Mouse (Mus musculus) liver, embryonic 12.5 days (tissue): ENCODE data around the gene Zc3h4. TPM values are rescaled to one million over a fixed set of nuclear protein-coding genes. Genes with fewer than 3 reads are reported as not detected.

Experiments
- ATAC-seq: fragments of 200-750 bp; cut with Nextera tagmentation; 2 replicates; pipeline ENCODE4 v1.8.0; 2017; ENCODE audit warnings: moderate number of reproducible peaks, mild to moderate bottlenecking, moderate library complexity
- H3K27ac ChIP-seq: fragments of 300-500 bp; sonication (generic); 2 replicates; pipeline ENCODE4 v1.5.1; 2016; ENCODE audit warnings: mild to moderate bottlenecking
- H3K27me3 ChIP-seq: fragments of 300-500 bp; sonication (generic); replicated peaks from 2 replicates; pipeline ENCODE4 v1.6.1; 2016; ENCODE audit warnings: mild to moderate bottlenecking, moderate library complexity
- H3K36me3 ChIP-seq: fragments of 300-500 bp; sonication (generic); 2 replicates; pipeline ENCODE4 v1.6.1; 2016; ENCODE audit warnings: mild to moderate bottlenecking, moderate library complexity
- H3K4me1 ChIP-seq: fragments of 300-500 bp; sonication (generic); 2 replicates; pipeline ENCODE4 v1.6.1; 2016
- H3K4me2 ChIP-seq: fragments of 300-500 bp; sonication (generic); 2 replicates; pipeline ENCODE4 v1.6.1; 2016; ENCODE audit warnings: mild to moderate bottlenecking, moderate library complexity
- H3K4me3 ChIP-seq: fragments of 300-500 bp; sonication (generic); 2 replicates; pipeline ENCODE4 v1.5.1; 2016; ENCODE audit warnings: mild to moderate bottlenecking, moderate library complexity
- H3K9ac ChIP-seq: fragments of 300-500 bp; sonication (generic); 2 replicates; pipeline ENCODE4 v1.6.1; 2016; ENCODE audit warnings: mild to moderate bottlenecking, moderate library complexity
- H3K9me3 ChIP-seq: fragments of 300-500 bp; sonication (generic); replicated peaks from 2 replicates; pipeline ENCODE4 v1.6.1; 2016; ENCODE audit warnings: mild to moderate bottlenecking, moderate library complexity
- WGBS: fragments of 180-500 bp; shearing (Covaris S2); methylation state at CpG from one replicate; pipeline ENCODE4 v1.1.7; 2016; ENCODE audit not compliant: insufficient replicate concordance; 5-methylcytosine and 5-hydroxymethylcytosine counted together
- polyA plus RNA-seq: library from polyadenylated mRNA; unstranded; fragments of >200 nt; fragmentation: Nextera tagmentation; extraction: Ambion mirVana; gene quantifications from 2 replicates; pipeline ENCODE4 v1.2.1, GENCODE M21; 2016

Gene Zc3h4
- polyA plus RNA-seq, 1 experiment from 2014 or later, result 14.5 TPM

DNA sequence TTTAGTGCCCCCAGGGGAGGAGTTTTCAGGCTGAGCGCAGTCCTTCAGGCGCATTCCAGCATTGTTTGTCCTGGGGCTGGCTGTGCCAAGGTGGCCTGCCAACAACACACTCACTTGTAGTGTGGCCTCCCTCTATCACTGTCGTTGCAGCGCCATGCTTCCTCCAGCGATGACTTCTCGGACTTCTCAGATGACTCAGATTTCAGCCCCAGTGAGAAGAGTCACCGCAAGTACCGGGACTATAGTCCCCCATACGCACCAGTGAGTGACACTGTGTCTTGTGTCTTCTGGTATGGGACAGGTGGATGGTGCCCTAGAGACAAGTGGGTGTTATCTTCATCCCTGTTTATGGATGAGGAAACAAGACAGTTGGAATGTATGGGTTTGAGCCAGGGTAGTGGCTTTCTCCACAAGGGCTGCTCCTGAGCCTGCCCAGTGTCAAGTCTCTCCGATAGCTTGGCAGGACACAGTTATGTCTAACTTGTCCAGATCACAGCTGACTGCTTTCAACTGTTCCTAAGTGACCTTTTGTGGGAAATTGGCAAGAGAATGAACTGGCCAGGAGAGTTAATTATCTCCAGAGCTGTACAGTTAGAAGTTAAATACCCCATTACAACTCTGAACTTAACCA is 16.5 kb downstream of the Zc3h4 start:
- Histone ChIP-seq H3K4me1 (peaks cover 42% of the 10 kb centered on the region), H3K9ac (no peak overlapping the region), H3K27ac (no peak overlapping the region), H3K36me3 (peaks cover 99% of the 10 kb centered on the region), H3K9me3 (no peaks in the 10 kb centered on the region), H3K4me3 (no peak overlapping the region), H3K27me3 (no peaks in the 10 kb centered on the region), H3K4me2 (no peak overlapping the region)
- no peak for ATAC-seq
- 86% methylated on average over 10 of the region's 10 CpGs for WGBS

DNA sequence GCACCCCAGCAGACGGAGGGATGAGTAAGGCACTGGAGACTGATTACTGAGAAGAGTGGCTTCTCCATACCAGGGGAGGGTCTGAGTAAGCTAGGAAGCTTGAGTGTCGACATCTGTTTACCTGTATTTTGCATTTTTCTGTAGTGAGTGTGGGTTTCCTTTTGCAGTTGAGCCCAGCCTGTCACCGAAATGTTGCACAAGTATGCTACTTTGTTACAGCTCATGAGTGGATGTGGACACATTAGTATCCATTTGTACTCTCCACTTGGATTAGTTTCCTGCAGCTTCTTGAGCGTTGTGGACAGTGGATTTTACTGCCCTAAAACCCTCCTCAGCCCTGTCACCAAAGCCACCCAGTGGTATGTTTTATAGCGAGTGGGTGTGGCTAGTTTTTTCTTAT is 18.0 kb downstream of the Zc3h4 start:
- H3K9ac ChIP-seq, result no peak overlapping the region
- H3K36me3 ChIP-seq, result peaks cover 99% of the 10 kb centered on the region
- no peak for ATAC-seq
- H3K4me3 ChIP-seq, result no peak overlapping the region
- H3K27me3 ChIP-seq, result no peaks in the 10 kb centered on the region
- H3K27ac ChIP-seq, result no peak overlapping the region
- 88% methylated on average over 5 of the region's 5 CpGs for WGBS
- H3K4me1 ChIP-seq, result peaks cover 29% of the 10 kb centered on the region
- H3K4me2 ChIP-seq, result no peak overlapping the region
- no peaks in the 10 kb centered on the region for H3K9me3 ChIP-seq

DNA sequence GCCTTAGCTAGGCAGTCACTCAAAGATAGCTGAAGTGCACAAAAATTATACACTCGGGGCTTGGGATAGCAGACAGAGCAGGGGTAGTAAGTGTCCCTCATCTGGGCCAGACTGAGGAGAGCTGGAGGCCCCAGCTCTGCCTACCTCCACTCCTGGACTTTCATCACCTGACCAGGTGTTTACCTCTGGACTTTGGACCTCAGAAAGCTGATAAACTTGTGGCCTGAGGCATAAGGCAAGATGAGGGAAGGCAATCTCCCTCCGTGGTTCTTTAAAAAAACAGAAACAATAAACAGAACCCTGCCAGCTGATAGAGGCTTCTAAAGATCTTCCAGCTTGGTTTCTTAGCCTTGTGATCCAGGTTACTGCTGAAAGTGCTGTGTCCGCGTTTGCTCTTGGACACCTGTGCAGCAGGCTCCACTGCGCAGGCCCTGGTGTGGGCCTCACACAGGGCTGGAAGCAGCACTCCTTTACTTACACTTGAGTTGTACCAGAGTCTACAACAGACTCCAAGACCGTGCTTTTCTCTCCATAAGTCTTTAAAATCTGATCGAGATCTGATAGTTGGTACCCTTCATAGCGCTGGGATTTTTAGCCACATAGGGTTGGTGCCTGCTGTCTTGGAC is 19.9 kb downstream of the Zc3h4 start:
- H3K9me3 ChIP-seq, result no peaks in the 10 kb centered on the region
- 91% methylated on average over 8 of the region's 8 CpGs for WGBS
- no peaks in the 10 kb centered on the region for H3K27me3 ChIP-seq
- peak overlapping the region; percentile 17; the same call in 1 of the 2 replicates for H3K27ac ChIP-seq
- no peak overlapping the region for H3K9ac ChIP-seq
- no peak overlapping the region for H3K4me3 ChIP-seq
- peaks cover 100% of the 10 kb centered on the region for H3K36me3 ChIP-seq
- no peak overlapping the region for H3K4me2 ChIP-seq
- ATAC-seq, result no peak
- peaks cover 11% of the 10 kb centered on the region; the same call in 1 of the 2 replicates for H3K4me1 ChIP-seq

DNA sequence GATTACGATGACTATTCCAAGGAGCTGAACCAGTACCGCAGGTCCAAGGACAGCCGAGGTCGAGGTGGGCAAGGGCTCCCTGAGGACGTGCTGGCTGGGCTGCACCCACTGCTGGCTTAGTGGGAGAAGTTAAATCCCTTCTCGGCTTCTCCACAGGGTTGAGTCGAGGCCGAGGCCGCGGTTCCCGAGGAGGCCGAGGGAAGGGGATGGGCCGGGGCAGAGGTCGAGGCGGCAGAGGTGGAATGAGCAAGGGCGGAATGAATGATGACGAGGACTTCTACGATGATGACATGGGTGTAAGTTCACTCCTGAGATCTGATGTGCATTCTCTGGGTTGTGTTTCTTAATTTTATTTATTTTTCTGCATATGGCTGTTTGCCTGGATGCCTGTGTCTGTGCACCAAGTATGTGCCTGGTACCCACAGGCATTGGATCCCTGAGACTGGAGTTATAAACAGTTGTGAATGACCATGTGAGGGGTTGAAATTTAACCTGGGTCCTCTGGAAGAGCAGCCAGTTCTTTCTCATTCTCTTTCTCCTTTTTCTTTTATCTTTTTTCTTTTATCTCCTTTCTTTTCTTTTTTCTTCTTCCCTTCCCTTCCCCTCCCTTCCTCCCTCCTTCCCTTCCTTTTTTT is 21.6 kb downstream of the Zc3h4 start:
- Histone ChIP-seq H3K9me3 (no peaks in the 10 kb centered on the region), H3K4me2 (no peak overlapping the region), H3K4me1 (no peaks in the 10 kb centered on the region), H3K27me3 (no peaks in the 10 kb centered on the region), H3K36me3 (peaks cover 100% of the 10 kb centered on the region), H3K9ac (no peak overlapping the region), H3K27ac (no peak overlapping the region), H3K4me3 (no peak overlapping the region)
- ATAC-seq, result no peak
- 90% methylated on average over 18 of the region's 18 CpGs for WGBS

DNA sequence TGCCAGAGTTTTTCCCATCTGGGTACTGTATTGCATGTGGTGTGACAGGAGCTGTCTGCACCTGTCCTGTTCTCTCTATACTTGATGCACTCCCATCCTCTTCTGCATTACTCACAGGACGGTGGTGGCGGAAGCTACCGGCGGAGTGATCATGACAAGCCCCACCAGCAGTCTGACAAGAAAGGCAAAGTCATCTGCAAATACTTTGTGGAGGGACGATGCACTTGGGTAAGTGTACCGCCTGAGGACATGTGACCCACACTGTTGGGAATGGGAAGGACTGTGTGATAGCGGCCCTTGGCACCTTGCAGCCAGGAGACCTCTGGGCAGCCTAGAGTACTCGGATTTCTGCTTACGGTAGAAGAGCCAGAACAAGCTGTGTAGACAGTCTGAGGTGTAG is 23.0 kb downstream of the Zc3h4 start:
- Histone ChIP-seq H3K4me2 (no peak overlapping the region), H3K4me1 (no peaks in the 10 kb centered on the region), H3K36me3 (peaks cover 100% of the 10 kb centered on the region), H3K9me3 (no peaks in the 10 kb centered on the region), H3K27me3 (no peaks in the 10 kb centered on the region), H3K9ac (no peak overlapping the region), H3K27ac (no peak overlapping the region), H3K4me3 (no peak overlapping the region)
- WGBS, result 90% methylated on average over 9 of the region's 9 CpGs
- ATAC-seq, result no peak

DNA sequence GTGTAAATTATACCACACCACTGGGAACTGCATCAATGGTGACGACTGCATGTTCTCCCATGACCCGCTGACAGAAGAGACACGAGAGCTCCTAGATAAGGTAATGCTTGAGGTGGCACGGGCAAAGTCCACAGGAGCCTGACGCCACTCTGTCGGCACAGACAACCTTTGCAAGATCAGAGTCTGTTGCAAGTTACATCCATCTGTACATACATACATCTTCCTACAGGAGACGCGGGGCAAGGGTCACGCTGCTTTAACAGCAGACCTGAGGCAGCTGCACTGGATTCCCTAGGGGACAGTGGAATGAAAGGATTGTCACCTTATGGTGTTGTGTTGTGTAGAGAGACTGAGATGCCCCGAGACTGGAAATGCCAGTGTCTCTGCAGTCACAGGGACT is 25.0 kb downstream of the Zc3h4 start:
- H3K27ac ChIP-seq, result peak overlapping the region; percentile 11; the same call in 1 of the 2 replicates
- no peaks in the 10 kb centered on the region for H3K27me3 ChIP-seq
- peak; percentile 18 for ATAC-seq

DNA sequence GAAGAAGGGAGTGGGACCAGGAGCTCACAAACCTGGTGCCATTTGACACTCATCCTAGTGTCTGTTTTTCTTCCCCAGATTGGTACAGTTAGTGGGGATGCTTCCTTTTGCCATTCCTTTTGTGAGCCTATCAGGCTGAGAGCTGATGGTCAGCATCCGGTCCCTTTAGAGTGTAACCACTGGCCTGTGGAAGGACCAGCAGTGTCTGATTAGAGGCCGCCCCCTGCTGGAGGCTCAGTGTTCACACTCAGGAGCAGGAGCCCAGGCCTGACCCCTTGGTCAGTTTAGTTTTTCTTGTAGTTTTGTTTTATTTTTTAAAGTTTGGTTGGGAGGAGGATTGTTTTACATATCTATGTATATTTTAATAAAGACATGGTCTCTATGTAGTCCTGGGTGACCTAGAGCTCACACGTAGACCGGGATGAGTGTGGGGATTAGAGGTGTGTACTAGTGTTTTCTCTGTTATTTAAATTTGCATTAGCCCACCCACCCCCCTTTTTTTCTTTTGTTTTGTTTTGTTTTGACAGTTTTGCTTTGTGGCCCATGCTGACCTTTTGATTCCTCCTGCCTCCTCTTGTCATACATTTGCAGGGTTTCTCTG is 25.5 kb downstream of the Zc3h4 start:
- Histone ChIP-seq H3K27me3 (no peaks in the 10 kb centered on the region), H3K4me2 (no peak overlapping the region), H3K36me3 (peaks cover 100% of the 10 kb centered on the region), H3K9me3 (no peaks in the 10 kb centered on the region), H3K4me3 (no peak overlapping the region), H3K9ac (no peak overlapping the region), H3K27ac (no peak overlapping the region), H3K4me1 (no peaks in the 10 kb centered on the region)
- WGBS, result 61% methylated on average over 4 of the region's 4 CpGs
- ATAC-seq, result peak; percentile 71

More for the DNA sequence above, 25.0 kb downstream of the Zc3h4 start:
- no peaks in the 10 kb centered on the region for H3K4me1 ChIP-seq
- WGBS, result 90% methylated on average over 10 of the region's 10 CpGs
- H3K4me2 ChIP-seq, result no peak overlapping the region
- peaks cover 100% of the 10 kb centered on the region for H3K36me3 ChIP-seq
- no peaks in the 10 kb centered on the region for H3K9me3 ChIP-seq
- H3K4me3 ChIP-seq, result no peak overlapping the region
- H3K9ac ChIP-seq, result no peak overlapping the region

DNA sequence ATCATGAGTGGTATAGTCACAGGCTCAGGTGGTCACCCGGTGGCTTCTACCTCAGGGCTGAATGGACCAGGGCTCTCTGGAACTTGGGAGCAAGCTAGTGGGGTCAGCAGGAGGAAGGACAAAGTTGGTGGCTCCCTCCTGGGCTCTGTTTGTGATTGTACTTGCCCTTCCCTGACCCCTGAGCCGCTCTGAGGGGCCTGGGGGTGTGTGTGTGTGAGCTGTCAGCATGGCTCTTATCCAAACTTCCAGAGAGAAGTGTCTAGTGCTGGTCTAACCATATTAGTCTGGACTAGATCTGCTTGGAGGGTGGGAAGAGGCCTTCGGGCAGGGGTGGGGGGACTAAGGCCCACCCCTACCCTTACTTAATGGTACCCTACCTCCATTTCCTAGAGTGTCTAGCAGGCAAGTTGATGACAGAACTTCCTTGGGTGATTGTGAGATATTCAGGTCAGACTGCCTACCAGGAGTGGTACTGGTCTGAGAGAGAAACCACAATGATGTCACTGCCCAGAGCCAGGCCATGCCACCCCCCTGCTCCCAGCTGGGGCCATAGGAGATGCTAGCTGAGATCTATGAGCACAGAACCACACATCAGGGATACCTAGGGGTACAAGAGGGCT is 32.8 kb downstream of the Zc3h4 start:
- 84% methylated on average over 3 of the region's 3 CpGs for WGBS
- Histone ChIP-seq H3K9ac (no peak overlapping the region), H3K4me3 (no peak overlapping the region), H3K4me2 (no peak overlapping the region), H3K27me3 (no peaks in the 10 kb centered on the region), H3K9me3 (no peaks in the 10 kb centered on the region), H3K36me3 (peaks cover 88% of the 10 kb centered on the region), H3K4me1 (no peaks in the 10 kb centered on the region), H3K27ac (no peak overlapping the region)
- 0 out of 2 replicates have a peak, but pooled peaks have one; percentile 30 for ATAC-seq

DNA sequence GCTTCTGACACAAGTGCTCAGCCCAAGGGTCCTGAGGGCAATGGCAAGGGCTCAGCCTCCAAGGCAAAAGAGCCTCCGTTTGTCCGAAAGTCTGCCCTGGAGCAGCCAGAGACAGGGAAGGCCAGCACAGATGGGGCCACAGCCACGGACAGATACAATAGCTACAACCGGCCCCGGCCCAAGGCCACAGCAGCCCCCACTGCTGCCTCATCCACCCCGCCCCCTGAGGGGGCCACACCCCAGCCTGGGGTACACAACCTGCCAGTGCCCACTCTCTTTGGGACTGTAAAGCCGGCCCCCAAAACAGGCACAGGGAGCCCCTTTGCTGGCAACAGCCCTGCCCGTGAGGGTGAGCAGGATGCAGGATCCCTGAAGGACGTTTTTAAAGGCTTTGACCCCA is 34.4 kb downstream of the Zc3h4 start:
- Histone ChIP-seq H3K36me3 (peaks cover 72% of the 10 kb centered on the region), H3K27ac (no peak overlapping the region), H3K4me2 (no peak overlapping the region), H3K4me1 (no peaks in the 10 kb centered on the region), H3K4me3 (no peak overlapping the region), H3K27me3 (no peaks in the 10 kb centered on the region), H3K9me3 (no peaks in the 10 kb centered on the region), H3K9ac (no peak overlapping the region)
- no peak for ATAC-seq
- 89% methylated on average over 9 of the region's 9 CpGs for WGBS

DNA sequence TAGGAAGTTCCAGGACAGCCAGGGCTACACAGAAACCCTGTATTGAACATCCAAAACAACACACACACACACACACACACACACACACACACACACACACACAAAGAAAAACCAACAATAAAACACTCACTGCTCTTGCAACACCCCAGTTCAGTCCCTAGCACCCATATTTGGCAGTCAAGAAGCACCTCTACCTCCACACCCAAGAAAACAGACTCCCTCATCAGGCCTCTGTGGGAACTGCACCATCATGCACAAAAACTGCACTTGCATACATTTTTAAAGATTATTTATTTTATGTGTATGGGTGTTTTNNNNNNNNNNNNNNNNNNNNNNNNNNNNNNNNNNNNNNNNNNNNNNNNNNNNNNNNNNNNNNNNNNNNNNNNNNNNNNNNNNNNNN is 40.5 kb downstream of the Zc3h4 start:
- 0 out of 2 replicates have a peak, but pooled peaks cover 8% of the 10 kb centered on the region for H3K27me3 ChIP-seq
- no peak overlapping the region for H3K27ac ChIP-seq
- no peak overlapping the region for H3K4me3 ChIP-seq
- ATAC-seq, result no peak
- no peaks in the 10 kb centered on the region for H3K9me3 ChIP-seq
- H3K9ac ChIP-seq, result no peak overlapping the region
- no peaks in the 10 kb centered on the region for H3K4me1 ChIP-seq
- H3K36me3 ChIP-seq, result peaks cover 10% of the 10 kb centered on the region
- no peak overlapping the region for H3K4me2 ChIP-seq

DNA sequence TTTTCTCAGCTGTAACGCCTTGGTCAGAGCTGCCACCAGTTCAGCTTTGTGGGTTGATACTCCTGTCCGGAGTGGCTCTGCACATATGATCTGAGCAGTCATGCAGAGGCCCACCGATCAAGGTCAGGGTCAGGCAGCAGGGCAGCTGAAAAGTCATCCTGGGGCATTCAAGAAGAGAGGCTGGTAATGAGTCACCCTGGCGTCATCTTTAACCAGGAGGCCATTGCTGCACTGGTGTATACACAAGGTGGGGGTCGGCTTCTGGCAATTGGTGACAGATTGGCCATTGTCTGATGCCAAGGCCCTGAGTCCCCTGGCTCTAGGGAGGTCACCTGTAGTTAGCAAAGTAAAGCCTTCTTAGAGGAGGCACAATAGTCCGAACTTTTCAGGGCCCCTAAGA is 50.9 kb downstream of the Zc3h4 start:
- Histone ChIP-seq H3K27ac (peak overlapping the region; percentile 23; the same call in 1 of the 2 replicates), H3K9ac (no peak overlapping the region; the same call in 1 of the 2 replicates), H3K4me2 (peak overlapping the region; percentile 98), H3K36me3 (peaks cover 22% of the 10 kb centered on the region), H3K27me3 (0 out of 2 replicates have a peak, but pooled peaks cover 3% of the 10 kb centered on the region), H3K9me3 (no peaks in the 10 kb centered on the region), H3K4me3 (no peak overlapping the region), H3K4me1 (peaks cover 24% of the 10 kb centered on the region)
- ATAC-seq, result no peak
- 68% methylated on average over 6 of the region's 6 CpGs for WGBS
